Mouse (Mus musculus) ovary, postnatal 36 days (tissue): Measurements from ENCODE around the gene H60c.
"Not testable (repeated sequence)": the region's sequence is repeated elsewhere in the genome, so short reads cannot be mapped to it uniquely, and the experiment has no call there.

Source experiments
- DNase-seq: peaks from one replicate; pipeline ENCODE4 v3.0.0; 2022; ENCODE audit warnings: low spot score, mixed read lengths

H60c gene

GRCm38 (mm10) chr10:3267671-3268070 lies at the start of gene H60c:
TSS of gene H60c (minus strand) at chr10:3267771.
- DNase-seq: no peak

- DNase-seq: no peak
Observed at GRCm38 (mm10) chr10:3308821-3309206, 41.2 kb upstream of the H60c start.

- no peak for DNase-seq
Observed at GRCm38 (mm10) chr10:3308180-3308820, 40.7 kb upstream of the H60c start.

- no peak for DNase-seq
Observed at GRCm38 (mm10) chr10:3307752-3308151, 40.2 kb upstream of the H60c start.

- DNase-seq: no peak
Observed at GRCm38 (mm10) chr10:3293969-3294368, 26.4 kb upstream of the H60c start.

GRCm38 (mm10) chr10:3281047-3281446 lies 13.5 kb upstream of the H60c start:
- DNase-seq: no peak

GRCm38 (mm10) chr10:3274065-3274464 lies 6.5 kb upstream of the H60c start:
- no peak for DNase-seq

GRCm38 (mm10) chr10:3271036-3271435 lies 3.5 kb upstream of the H60c start:
- no peak for DNase-seq

- DNase-seq: no peak
Observed at GRCm38 (mm10) chr10:3266729-3267128, 842 bp downstream of the H60c start.

- DNase-seq: no peak
Observed at GRCm38 (mm10) chr10:3262784-3263183, 4.8 kb downstream of the H60c start.

- DNase-seq: no peak
Observed at GRCm38 (mm10) chr10:3257391-3257790, 10.2 kb downstream of the H60c start.

GRCm38 (mm10) chr10:3238436-3238835 lies 29.1 kb downstream of the H60c start:
- DNase-seq: not testable (repeated sequence)

GRCm38 (mm10) chr10:3236638-3237270 lies 30.8 kb downstream of the H60c start:
- peak; percentile 20 for DNase-seq

- DNase-seq: no peak
Observed at GRCm38 (mm10) chr10:3228447-3229195, 39.0 kb downstream of the H60c start.
